Mouse (Mus musculus) stomach, postnatal 0 days (tissue): ENCODE results near the gene Sgip1.

ENCODE experiments used
- CTCF ChIP-seq: IDR thresholded peaks from 2 replicates; pipeline ENCODE4 v1.5.1; 2016; ENCODE audit warnings: antibody characterized with exemption, low read depth, mild to moderate bottlenecking, moderate library complexity
- EP300 ChIP-seq: optimal IDR thresholded peaks from 2 replicates; pipeline ENCODE3; 2016; ENCODE audit warnings: antibody characterized with exemption

- TF ChIP-seq CTCF (no peak), EP300 (no peak)
These were observed 145.8 kb downstream of the Sgip1 start for GRCm38 (mm10) chr4:102886902-102887301.
